Mouse (Mus musculus) embryo, embryonic 11 days (tissue): ENCODE data around the gene Sox8.

ENCODE experiments used
- DNase-seq: peaks from one replicate; pipeline ENCODE4 v3.0.0-alpha.2; 2015

The Sox8 gene

DNA sequence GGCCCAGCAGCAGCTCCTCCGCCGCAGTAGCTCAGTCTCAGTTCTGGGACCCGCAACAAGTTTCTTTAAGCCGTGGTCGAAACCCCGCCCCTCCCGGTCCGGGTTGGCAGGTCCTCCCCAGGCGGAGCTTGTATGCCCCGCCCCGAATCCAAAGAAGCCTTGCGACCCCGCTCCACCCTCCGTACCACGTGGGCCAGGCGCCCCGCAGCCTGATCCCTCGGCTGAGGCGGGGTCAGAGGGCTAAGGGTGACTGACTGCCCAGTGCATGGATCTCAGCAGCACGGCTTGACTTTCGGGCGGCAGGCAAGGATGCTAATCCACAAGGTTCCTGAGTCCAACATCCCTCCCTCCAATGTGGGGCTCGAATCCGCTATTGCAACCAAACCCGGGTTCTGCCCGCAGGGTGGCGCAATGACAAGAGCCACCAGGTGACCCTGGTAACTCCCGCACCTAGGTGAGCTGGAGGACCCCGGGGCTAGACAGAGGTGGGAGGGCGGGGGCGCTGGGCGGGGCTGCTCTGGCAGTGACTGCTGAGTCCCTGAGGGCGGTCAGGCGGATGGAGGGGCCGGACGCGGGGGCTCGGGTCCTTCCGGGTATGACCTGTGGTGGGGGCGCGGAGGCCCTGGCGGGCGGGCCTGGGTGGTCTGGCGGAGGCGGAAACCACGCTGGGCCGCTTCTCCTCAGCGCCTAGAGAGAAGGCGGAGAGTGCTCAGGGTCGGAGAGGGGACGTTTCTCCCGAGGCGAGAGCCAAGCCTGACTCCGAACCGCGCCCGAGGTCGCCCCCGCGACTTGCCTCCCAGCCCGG lies at the start of gene Sox8:
Gene Sox8, minus strand, starts transcription at position 39 of the 805 bp plus-strand sequence.
- peak; percentile 99 for DNase-seq

GRCm38 (mm10) chr17:25618508-25619056 lies 48.1 kb upstream of the Sox8 start:
- no peak for DNase-seq

DNA sequence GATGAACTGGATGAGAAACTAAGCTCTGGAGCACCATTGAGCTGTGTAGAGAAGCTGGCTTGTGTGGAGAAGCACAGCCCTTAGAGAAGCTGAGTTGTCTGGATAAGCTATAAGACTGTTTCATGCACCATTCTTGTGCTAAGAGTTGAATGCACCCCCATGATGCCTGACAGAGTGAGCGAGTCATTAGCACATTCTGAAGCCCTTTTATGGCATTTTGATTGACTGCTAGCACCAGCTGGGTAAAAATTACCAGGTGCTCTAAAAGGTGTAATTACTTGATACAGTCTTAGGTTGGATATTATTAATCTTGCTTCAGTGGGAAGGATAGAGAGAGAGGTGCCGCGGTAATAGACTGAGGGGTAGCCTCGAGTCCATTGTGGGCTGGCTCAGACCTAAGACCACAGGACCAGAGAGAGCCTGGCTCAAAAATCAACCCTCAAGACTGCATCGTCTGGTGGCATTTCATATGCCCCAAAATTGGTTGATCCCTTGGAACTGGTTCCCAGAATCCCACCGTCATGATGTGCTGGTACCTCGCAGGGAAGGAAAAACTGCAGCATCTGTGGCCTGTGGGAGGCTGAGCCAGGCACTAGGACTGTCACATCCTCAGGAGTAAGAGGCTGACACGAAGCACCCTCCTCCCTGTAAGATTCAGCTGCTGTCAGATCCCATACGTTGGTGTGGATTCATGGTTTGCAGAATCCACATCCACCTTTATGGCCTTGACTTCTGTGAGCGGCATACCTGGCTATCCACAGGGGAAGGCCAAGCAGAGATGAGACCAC lies 44.4 kb upstream of the Sox8 start:
- DNase-seq = no peak

- no peak for DNase-seq
Observed at GRCm38 (mm10) chr17:25613323-25613722, 42.8 kb upstream of the Sox8 start.

- no peak for DNase-seq
Observed at GRCm38 (mm10) chr17:25612537-25612936, 42.1 kb upstream of the Sox8 start.

DNA sequence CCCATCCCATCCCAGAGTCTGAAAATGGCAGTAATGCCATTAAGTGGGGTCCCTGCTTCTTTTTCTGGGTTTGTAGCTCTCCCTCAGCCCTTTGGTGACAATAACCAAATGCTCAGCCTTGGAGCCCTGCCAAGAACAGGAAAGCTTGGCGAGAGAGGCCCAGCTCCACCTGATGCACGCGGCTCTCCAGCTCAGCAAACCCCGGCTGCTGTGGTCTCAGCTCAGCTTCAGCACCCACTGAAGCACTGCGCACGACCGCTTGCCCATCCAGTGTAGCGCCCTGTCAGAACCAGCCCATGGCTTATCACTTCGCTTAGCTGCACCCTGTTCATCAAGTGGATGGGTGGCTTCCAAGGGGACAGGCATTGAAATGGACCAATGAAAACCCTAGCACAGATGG lies 39.7 kb upstream of the Sox8 start:
- DNase-seq = no peak

DNA sequence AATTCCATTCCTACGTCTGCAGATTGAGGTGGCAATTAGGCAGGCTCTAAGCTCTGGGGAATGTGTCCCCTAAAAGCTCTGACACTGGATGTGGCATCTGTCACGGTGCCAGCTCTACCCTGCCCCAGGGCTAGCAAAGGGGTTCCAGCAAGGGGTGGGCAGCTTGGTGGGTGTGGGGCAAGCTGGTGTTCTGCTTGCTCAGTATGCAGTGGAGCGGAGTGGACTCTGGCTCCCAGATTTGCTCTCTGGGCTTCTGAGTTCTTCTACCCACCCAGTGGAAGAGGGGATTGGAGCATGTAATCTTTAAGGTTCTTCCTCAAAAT lies 39.0 kb upstream of the Sox8 start:
- DNase-seq = no peak

- peak; percentile 28 for DNase-seq
Observed at GRCm38 (mm10) chr17:25608821-25609505, 38.5 kb upstream of the Sox8 start.

GRCm38 (mm10) chr17:25608137-25608785 lies 37.8 kb upstream of the Sox8 start:
- no peak for DNase-seq

DNA sequence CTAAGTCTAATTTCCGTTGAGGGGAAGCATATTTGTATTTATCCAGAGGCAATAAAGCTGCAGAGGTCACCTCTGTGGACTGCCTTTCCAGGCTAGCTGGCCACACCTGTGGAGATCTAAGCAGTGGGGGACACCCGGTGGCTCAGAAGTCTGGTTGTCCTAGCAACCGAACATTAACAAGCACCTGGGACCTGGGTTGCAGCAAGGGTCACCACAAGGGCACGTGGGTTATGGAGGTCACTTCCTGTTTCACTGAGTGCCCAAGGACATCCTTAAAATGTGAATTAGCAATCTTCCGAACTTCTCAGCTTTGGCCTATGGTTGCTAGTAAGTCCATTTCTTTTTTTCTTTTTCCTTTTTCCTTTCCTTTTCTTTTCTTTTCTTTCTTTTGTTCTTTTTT lies 33.7 kb upstream of the Sox8 start:
- DNase-seq = peak; percentile 47

GRCm38 (mm10) chr17:25602366-25602765 lies 31.9 kb upstream of the Sox8 start:
- DNase-seq = no peak

- DNase-seq = no peak
Observed at GRCm38 (mm10) chr17:25597537-25597936, 27.1 kb upstream of the Sox8 start.

- DNase-seq = no peak
Observed at GRCm38 (mm10) chr17:25595495-25595894, 25.0 kb upstream of the Sox8 start.

DNA sequence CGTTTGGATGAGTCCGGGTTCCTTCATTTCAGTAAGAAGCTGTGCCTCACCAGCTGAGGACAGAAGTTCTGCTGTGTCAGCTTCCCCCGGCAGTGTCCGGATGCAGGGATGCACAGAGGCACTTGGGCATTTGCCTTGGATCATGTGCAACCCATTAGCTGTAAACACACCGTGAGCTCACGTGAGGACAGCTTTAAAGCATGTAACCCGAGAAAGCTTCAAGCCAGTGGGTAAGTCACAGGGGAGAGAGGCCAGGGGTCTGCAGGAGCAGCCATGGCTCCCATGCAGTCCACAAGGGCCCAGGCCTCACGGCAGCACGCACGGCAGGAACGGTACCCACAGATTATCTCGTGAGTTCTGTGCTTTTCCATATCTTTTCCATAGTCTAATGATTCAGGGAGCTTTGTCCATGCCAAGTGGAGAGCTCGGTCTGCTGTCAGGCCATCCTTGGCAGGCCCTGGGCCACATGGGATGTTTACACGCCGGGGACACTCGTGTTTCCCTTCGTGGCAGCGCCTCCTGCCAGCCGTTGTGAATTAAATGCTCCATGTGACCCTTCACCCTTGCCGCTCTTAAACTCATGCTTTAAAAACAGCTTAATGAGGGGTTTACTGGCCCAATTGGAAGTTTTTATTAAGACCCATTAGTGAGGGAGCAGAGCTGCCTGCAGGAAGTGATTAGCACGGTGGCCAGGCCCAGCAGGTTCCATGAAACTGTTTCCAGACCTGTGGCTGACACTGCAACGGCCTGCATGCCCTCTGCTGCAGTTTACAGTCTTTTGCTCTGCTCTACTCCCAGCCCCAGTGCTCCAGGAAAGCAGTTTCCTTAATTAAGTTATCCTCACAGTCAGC lies 23.1 kb upstream of the Sox8 start:
- peak; percentile 80 for DNase-seq

- no peak for DNase-seq
Observed at GRCm38 (mm10) chr17:25592336-25592735, 21.9 kb upstream of the Sox8 start.

- DNase-seq = no peak
Observed at GRCm38 (mm10) chr17:25590985-25591384, 20.5 kb upstream of the Sox8 start.

DNA sequence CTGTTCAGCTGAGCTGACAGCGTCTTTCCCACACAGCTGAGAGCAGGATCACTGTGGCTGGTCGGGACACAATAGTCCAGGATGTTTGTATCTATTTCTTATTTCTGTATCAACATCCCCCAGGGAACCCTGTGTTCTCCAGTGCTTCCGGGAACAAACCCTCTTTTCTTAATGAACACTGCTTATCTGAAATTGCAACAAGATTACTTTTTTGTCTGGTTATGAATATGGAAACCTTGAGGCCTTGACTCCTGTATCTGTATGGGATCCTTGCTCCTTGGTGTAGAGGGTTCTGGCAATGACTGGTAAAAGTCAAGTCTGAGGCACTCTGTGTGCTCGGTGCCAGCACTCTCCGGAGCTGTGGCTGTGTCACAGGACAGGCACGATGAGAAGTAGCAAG lies 19.6 kb upstream of the Sox8 start:
- DNase-seq = no peak

DNA sequence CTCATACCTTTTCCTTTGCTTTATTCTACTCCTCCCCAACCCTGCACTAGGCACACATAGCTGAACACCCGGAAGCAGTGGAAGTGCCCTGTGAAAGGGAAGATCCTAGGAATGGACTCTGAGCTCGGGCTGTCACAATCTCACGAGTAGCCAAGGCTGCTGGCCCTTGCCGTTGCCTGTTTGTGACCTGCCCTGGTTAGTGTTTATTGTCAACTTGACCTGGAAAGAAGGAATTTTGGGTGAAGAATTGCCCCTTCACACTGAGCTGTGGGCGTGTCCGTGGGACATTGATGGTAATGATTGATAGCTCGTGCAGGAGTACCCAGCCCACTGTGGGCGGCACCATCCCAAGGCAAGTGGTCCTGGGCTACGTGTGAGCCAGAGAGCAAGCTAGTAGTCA lies 14.2 kb upstream of the Sox8 start:
- no peak for DNase-seq

DNA sequence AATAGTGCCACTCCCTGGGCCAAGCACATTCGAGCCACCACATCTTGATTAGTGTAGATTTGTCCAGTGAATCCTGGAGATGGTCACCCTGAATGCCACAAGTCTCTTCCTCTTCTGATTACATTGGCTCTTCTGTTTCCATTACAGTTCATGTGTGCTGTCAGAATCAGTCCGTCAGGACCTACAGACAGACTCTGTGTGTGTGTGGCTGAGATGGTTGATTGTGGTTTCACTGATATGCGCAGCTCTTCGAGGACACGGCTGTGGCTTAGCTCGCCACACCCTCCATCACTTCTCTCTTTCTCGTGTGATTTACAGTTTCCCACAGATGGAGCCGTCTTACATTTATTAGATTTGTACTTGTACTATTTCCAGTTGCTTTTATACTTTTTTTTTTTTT lies 13.4 kb upstream of the Sox8 start:
- no peak for DNase-seq

DNA sequence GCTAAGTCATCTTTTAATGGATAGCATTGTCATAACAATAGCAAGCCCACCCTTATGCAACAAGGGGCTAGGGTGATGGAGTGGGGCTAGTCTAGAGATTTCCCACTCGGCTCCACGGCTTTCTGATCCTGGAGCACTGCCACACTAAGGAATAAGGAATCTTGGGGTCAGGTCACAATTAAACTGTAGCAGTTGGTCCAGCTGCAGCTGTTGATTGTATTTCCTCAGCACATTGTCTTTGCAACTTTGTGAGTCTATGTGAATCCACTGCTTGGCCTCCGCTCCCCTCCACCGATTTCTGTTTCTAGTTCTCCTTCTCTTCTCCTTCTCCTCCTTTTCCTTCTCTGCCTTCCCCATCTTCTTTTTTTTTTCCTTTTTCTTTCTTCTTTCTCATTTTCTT lies 12.6 kb upstream of the Sox8 start:
- no peak for DNase-seq

GRCm38 (mm10) chr17:25582076-25582475 lies 11.6 kb upstream of the Sox8 start:
- DNase-seq = no peak
